Mouse (Mus musculus) urinary bladder, postnatal 4 days (tissue): ENCODE measurements around the gene Naa35.

Source experiments
- DNase-seq, 2 experiments: peaks; one replicate each; pipeline ENCODE4 v3.0.0; 2021 to 2022; ENCODE audit warnings: low spot score in 2 of 2

The Naa35 gene

DNA sequence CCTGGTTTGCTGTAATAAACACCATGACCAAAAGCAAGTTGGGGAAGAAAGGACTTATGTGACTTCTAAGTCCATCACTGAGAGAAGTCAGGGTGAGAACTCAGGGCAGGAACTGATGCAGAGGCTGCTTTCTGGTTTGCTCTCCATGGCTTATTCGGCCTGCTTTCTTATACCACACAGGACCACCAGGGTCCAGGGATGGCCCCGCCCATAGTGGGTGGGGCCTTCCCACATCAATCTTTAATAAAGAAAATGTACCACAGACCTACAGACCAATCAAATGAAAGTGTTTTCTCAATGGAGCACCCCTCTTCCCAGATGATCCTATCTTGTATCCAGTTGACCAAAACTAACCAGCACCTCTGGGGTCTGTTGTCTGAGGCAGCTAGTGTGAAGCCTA lies 86.5 kb downstream of the Naa35 start:
- no peak for DNase-seq

DNA sequence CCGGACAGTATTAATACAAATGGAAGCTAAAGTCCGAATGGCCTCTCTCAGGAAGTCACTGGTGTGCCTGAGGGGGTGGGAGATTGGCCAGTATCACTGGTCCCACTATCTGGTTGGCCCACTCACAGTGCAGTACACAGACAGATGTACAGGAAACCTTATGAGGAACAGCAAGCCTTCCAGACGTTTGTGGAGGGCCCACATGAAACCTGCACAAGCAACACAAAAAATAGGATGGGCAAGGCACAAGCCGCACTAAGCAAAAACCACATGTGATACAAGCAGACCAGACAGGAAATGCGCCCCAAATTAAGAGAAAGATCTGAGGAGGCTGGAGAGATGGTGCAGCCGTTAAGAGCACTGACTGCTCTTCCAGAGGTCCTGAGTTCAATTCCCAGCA lies 87.2 kb downstream of the Naa35 start:
- no peak for DNase-seq

DNA sequence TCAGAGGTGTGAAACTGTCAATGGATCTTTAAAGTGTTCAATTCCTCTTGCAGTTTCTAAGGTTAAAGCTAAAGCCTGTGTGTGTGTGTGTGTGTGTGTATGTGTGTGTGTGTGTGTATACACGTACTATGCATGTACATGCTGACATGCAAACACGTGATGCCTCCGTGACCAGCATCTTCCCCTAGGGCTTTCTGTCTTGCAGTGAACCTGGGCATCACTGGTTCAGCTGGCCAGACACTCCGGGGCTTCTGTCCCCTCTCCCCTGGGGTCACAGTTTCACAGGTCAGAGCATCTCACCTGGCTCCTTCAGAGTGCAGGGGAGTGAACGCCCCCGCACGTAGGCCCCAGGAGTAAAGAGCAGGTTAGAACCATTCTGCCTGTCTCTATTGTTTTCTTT lies 88.5 kb downstream of the Naa35 start:
- no peak for DNase-seq

DNA sequence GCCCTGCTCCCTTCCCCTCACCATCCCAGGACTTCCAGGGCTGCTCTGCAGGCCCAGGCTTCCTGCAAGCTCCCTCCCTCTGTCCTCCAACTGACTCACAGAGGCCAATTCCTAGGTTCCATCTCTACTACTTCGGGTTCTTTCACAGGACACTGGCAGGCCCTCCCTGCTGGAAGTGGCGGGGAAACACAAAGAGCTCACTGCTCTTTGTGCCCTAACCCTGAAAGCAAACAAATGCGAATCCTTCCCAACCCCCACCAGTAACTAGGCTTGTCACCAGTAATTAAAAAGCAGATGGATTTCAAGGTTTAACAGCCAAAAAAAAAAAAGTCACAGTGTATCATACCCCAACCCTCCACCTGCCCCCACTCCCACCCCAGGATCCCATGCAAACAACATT lies 89.2 kb downstream of the Naa35 start:
- no peak for DNase-seq

- DNase-seq, result no peak
These were observed 89.7 kb downstream of the Naa35 start for GRCm38 (mm10) chr13:59674761-59675150.

DNA sequence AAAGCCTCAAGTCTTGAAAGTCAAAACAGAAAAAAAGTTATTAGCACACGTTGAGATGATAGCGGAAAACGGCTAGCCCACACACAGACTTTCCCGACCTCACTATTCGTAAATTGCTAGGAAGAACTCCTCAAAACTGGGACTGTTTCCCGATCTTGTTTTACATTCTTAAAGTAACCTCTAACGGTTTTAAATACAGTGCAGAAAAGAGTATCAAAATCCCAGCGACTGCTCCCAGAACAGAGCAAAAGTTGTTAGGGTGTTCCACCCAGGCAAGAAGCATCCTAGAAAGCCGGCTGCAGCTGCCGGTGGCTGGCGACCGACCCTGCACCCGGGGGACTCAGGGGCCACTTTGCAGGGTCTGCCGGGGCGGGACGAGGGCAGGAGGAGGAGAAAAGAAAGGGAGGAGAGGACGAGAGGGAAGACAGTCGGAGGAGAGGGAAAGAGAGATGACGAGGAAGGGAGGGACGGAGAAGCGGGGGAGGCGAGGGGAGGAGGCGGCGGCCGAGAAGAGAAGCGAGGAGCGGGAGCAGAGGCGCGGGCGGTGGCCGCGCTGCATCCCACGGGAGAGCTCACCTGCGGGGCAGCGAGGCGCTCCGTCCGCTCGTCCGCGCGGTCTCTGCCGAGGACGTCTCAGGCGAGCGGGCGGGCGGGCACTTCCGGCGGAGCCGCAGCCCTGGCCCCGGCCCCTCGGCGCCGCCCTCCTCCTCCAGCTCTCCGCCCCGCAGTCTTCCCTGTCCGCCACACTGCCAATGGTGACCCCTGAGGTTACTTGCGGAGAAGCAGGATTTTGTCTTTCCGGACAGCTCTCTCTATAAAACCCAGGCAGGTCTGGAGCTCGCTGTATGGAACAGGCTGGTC lies 90.3 kb downstream of the Naa35 start, which contains the start of gene Golm1:
TSS of gene Golm1 (minus strand) at position 661 of the 861 bp plus-strand sequence.
- DNase-seq, result peak; percentile 55 to 70

DNA sequence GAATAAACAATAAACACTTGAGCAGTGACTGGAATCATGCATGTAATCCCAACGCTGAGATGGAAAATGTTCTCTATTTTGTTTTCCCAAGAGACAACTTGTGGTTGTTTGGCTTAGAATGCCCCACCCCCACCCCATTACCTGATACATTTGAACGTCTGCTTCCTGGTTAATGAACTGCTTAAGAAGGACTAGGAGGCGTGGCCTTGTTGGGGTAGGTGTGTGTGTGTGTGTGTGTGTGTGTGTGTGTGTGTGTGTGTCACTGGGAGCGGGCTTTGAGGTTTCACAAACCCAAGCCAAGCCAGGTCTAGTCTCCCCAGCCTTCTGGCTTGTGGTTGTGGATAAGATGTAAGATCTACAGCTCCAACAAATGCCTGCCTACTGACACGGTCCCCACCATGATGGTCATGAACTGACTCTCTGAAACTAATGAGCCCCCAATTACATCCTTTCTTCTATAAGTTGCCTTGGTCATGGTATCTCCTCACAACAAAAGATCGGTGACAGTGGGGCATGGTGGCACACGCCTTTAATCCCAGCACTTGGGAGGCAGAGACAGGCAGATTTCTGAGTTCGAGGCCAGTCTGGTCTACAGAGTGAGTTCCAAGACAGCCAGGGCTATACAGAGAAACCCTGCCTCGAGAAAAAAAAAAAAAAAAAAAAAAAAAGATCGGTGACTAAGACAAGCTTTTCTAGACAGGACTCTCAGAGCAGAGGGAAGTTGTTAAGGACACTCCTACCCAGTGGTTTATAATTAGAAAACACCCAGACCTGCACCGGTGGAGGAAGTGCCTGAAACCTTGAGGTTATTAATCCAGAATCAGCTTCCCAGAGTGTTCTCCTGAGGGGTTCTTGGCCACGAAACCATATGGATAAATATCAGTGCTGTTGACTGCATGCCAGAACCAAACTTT lies 91.5 kb downstream of the Naa35 start:
- no peak for DNase-seq

DNA sequence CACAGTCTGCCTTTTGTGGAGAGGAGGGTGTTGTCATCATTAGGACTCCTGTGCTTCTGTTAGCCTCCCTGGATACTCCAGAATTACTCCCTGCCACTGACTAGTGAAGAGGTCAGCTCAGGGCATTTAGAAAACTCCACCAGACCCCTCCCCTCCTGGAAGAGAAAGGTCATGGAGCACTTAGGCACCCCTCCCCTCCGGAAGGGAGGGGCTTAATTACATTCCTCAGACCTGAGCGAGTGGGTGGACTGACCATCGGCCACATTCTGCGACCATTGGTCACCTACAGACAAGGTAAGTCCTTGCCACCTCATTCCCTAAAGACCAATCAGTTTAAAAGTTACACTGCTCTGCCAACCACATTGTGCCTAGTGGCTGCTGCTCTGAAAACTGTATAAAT lies 94.2 kb downstream of the Naa35 start:
- DNase-seq, result no peak

- no peak for DNase-seq
These were observed 94.8 kb downstream of the Naa35 start for GRCm38 (mm10) chr13:59679908-59680307.

- DNase-seq, result no peak
These were observed 97.6 kb downstream of the Naa35 start for GRCm38 (mm10) chr13:59682629-59683028.

GRCm38 (mm10) chr13:59685236-59685635 lies 100.2 kb downstream of the Naa35 start:
- DNase-seq, result no peak
